Mouse (Mus musculus) cerebellum, postnatal 14 days (tissue): Measurements from ENCODE around the gene Rbm33.

Source experiments
- DNase-seq, 2 experiments: peaks; one replicate each; pipeline ENCODE4 v3.0.0; 2021; ENCODE audit warnings: mixed read lengths in 2 of 2

The Rbm33 gene

DNA sequence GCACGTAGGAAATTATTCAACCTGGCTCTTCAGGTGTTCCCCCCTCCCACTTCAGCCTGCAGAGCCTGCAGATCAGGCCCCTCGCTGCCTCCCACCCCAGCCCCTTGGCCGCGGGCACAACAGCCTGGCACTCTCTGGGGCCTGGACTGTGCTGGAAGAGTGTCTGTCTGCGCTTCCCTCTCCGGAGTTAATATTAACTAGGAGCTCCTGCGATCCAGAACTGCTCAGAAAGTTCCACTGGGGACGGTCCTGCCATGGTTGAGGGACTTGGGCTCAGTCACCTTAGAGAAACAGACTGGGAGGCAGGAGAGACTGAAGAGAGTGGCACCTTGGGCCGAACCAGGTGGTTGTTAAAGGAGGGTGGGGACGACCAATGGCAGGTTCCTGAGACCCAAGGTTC, 146.7 kb downstream of the Rbm33 start:
- DNase-seq: no peak

DNA sequence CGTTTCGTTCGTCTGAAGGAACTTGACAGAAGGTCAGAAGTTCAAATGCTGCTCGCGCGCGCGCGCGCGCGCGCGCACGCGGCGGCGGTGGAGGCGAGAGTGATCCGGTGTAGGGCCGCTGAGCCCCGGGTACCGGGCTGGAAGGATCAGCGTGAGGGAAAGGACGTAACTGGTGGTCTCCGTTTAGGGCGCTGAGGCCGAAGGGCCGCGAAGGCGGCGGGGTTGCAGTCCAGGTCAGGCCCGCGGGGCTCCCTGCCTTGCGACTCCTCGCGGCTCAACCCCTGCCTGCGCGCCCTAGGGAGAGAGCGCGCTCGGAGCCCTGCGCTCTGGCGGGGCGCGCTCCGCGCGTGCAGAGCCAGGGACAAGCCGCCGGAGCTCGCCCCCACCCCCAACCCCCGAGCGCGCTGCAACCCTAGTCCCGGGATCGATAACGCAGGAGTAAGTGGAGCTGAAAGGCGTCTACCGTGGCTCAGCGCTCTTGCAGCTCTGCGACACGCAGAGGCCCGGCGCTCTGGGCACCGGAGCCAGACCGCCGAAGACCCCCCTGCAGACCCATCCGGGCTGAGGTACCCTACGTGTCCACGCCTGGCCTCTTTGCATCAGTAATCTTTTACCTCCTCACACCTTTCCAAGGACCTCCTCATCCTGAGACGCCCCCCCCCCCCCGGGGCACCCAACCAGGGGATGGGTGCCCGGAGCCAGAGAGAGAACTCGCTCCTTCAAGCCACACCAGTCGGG, 147.6 kb downstream of the Rbm33 start:
- no peak for DNase-seq

DNA sequence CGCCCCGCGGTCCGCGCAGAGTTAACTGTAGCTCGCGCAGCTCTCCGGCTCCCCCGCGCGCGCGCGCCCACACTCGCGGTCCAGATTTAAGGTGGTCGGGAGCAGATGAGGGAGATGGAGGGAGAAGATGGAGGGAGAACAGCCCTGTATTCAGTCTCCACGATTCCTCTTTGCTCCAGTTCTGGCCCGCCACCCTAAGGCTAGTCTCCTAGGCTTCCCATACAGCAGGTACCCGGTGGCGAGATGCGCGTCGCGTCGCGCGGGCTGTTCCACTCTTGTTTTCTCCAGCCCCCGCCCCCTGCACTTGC, 148.1 kb downstream of the Rbm33 start:
- DNase-seq: peak; percentile 45 to 50

DNA sequence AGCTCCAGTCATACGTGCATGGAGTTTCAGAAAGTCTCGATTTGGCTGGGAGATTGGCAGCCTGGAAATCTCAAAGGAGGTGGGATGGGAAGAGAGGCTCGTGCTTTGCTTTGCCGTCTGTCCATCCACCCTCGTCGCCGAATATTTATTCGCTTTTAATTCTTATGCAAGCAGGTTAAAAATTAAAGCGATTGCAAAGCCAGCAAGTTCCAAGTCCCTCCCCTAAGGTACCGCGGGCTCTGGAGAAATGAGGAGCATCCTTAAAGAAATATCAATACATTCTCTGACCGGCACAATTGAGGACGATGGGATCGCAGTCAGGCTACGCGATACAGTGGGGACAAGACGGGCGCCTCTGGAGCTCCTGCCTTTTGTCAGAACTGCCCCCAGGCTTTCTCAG, 148.6 kb downstream of the Rbm33 start:
- DNase-seq: no peak

DNA sequence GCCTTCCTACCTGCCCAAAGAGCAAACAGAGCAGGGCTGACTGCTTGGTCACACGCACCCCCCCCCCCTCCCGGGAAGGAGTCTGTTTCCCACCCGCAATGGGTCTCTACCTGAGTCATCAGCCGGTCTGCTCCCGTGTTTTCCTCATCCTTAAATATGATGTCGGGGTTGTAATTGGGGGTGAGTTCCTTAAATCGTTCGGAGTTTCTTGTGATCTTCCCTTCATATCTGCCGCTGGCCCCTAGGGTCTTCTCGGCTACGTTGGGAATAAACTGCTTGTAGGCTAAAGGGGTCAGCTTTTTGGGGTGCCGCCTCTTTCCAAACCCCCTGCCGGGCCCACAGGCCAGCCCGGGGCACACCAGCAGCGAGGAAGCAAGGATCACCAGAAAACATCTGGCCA, 149.4 kb downstream of the Rbm33 start:
- no peak for DNase-seq

DNA sequence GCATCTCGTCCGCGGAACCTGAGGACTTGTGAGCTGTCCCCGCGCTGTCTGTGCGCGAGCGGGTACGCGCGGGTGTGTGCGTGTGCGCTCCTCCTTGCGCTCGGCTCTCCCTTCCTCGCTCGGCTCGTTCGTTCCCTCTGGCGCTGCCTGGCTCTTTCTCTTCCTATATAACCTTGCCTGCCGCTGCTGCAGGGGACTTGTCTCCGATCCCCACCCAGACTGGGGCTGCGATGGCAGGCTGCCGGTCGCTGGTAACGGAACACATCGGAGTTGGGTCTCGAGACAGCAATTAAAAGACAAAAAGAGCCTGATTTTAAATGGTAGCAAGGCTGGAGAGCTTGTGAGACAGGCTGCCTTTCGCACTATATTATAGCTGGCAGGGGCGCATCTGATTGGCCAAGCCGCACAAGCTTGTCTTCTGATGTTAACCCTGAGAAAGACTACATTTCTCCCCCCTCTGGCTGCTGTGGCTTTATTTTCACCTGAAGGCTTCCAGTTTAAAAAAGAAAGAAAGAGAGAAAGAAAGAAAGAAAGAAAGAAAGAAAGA, 149.9 kb downstream of the Rbm33 start, which contains the start of gene Shh:
TSS of gene Shh (minus strand) at position 497 of the 547 bp plus-strand sequence.
- peak; percentile 38 to 39 for DNase-seq
